Mouse (Mus musculus) midbrain, embryonic 16.5 days (tissue): ENCODE measurements around the gene Mgat2. TPM values are rescaled to one million over a fixed set of nuclear protein-coding genes. Genes with fewer than 3 reads are reported as not detected.

ENCODE experiments used
- ATAC-seq: fragments of 200-750 bp; cut with Nextera tagmentation; 2 replicates; pipeline ENCODE4 v1.8.0; 2017; ENCODE audit warnings: moderate TSS enrichment
- H3K27ac ChIP-seq: fragments of 300-500 bp; sonication (generic); 2 replicates; pipeline ENCODE4 v1.5.1; 2014; ENCODE audit warnings: mild to moderate bottlenecking, low read length, mixed read lengths
- H3K27me3 ChIP-seq: fragments of 300-500 bp; sonication (generic); 2 replicates; pipeline ENCODE4 v1.6.1; 2014; ENCODE audit warnings: low read depth, low read length, mixed read lengths; ENCODE audit not compliant: control insufficient read depth, insufficient read depth
- H3K36me3 ChIP-seq: fragments of 300-500 bp; sonication (generic); 2 replicates; pipeline ENCODE4 v1.6.1; 2014; ENCODE audit warnings: mild to moderate bottlenecking, low read length, moderate library complexity, mixed read lengths; ENCODE audit not compliant: control insufficient read depth, insufficient read depth
- H3K4me1 ChIP-seq: fragments of 300-500 bp; sonication (generic); 2 replicates; pipeline ENCODE4 v1.6.1; 2014; ENCODE audit warnings: mild to moderate bottlenecking, low read length, mixed read lengths; ENCODE audit not compliant: control insufficient read depth, insufficient read depth
- H3K4me2 ChIP-seq: fragments of 300-500 bp; sonication (generic); 2 replicates; pipeline ENCODE4 v1.6.1; 2014; ENCODE audit warnings: mild to moderate bottlenecking, low read length, mixed read lengths
- H3K4me3 ChIP-seq: fragments of 300-500 bp; sonication (generic); 2 replicates; pipeline ENCODE4 v1.5.1; 2014; ENCODE audit warnings: low read depth, mild to moderate bottlenecking, low read length, moderate library complexity, mixed read lengths
- H3K9ac ChIP-seq: fragments of 300-500 bp; sonication (generic); 2 replicates; pipeline ENCODE4 v1.6.1; 2014; ENCODE audit warnings: low read depth, low read length, mixed read lengths
- H3K9me3 ChIP-seq: fragments of 300-500 bp; sonication (generic); replicated peaks from 2 replicates; pipeline ENCODE4 v1.6.1; 2014; ENCODE audit warnings: mild to moderate bottlenecking, low read length, mixed read lengths; ENCODE audit not compliant: control insufficient read depth, poor library complexity, severe bottlenecking
- WGBS: fragments of 180-500 bp; shearing (Covaris S2); extraction: QIAGEN DNeasy Blood & Tissue Kit; methylation state at CpG from one replicate; pipeline ENCODE4 v1.1.7; 2014; 5-methylcytosine and 5-hydroxymethylcytosine counted together
- polyA plus RNA-seq: library from polyadenylated mRNA; unstranded; fragments of >200 nt; fragmentation: Nextera tagmentation; extraction: Ambion mirVana; gene quantifications from 2 replicates; pipeline ENCODE4 v1.2.1, GENCODE M21; 2015

Gene Mgat2
- polyA plus RNA-seq, 1 experiment from 2014 or later: 30.6 TPM

DNA sequence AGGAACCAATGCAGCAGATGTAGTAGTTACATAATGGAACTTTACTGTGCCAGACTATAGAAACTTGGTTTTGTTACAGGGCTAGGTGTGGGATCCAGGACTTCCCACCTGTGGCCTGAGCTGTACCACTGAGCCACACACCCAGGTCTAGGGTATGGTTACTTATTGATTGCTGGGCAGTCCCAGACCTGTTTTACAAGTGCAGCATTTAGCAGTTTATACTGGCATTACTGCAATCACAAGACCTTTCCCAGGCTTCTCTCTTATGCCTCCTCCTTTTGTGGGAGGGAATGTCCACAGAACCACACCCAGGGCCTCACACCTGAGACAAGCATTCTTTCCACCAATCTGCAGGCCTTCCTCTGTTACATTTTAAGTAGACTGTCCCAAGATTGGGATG, 15.0 kb downstream of the Mgat2 start:
- Histone ChIP-seq H3K4me1 (peaks cover 29% of the 10 kb centered on the region), H3K9ac (0 out of 2 replicates have a peak overlapping the region, but pooled peaks have one; percentile 0), H3K27ac (no peak overlapping the region), H3K27me3 (no peaks in the 10 kb centered on the region), H3K4me2 (peak overlapping the region; percentile 75; the same call in 1 of the 2 replicates), H3K36me3 (no peaks in the 10 kb centered on the region; the same call in 1 of the 2 replicates), H3K4me3 (no peak overlapping the region), H3K9me3 (no peaks in the 10 kb centered on the region)
- ATAC-seq: no peak

- Histone ChIP-seq H3K4me1 (peaks cover 7% of the 10 kb centered on the region; the same call in 1 of the 2 replicates), H3K9me3 (no peaks in the 10 kb centered on the region), H3K4me2 (no peak within 1 kb of the TSS), H3K4me3 (no peak within 1 kb of the TSS), H3K27ac (no peak within 1 kb of the TSS), H3K36me3 (no peaks in the 10 kb centered on the region; the same call in 1 of the 2 replicates), H3K27me3 (no peaks in the 10 kb centered on the region), H3K9ac (no peak within 1 kb of the TSS)
- 64% methylated on average over 16 of the region's 16 CpGs for WGBS
- ATAC-seq: peak; percentile 40
Measured at GRCm38 (mm10) chr12:69204052-69204833, 20.3 kb downstream of the Mgat2 start, which contains the start of gene Gm49384. Gm49384 (minus strand) TSS chr12:69204267.

GRCm38 (mm10) chr12:69207396-69207795, 23.4 kb downstream of the Mgat2 start:
- Histone ChIP-seq H3K36me3 (no peaks in the 10 kb centered on the region), H3K4me2 (no peak overlapping the region), H3K9ac (no peak overlapping the region), H3K4me3 (no peak overlapping the region), H3K9me3 (no peaks in the 10 kb centered on the region), H3K27ac (no peak overlapping the region), H3K4me1 (no peaks in the 10 kb centered on the region), H3K27me3 (no peaks in the 10 kb centered on the region)
- WGBS: 97% methylated on average over 8 of the region's 8 CpGs
- no peak for ATAC-seq

- H3K9me3 ChIP-seq: no peaks in the 10 kb centered on the region
- no peak overlapping the region for H3K9ac ChIP-seq
- H3K4me3 ChIP-seq: no peak overlapping the region
- 91% methylated on average over 7 of the region's 7 CpGs for WGBS
- no peak overlapping the region for H3K4me2 ChIP-seq
- no peaks in the 10 kb centered on the region for H3K4me1 ChIP-seq
- no peak overlapping the region for H3K27ac ChIP-seq
- H3K27me3 ChIP-seq: no peaks in the 10 kb centered on the region
- H3K36me3 ChIP-seq: no peaks in the 10 kb centered on the region
- ATAC-seq: no peak
Measured at GRCm38 (mm10) chr12:69207926-69208325, 24.0 kb downstream of the Mgat2 start.

- Histone ChIP-seq H3K9me3 (no peaks in the 10 kb centered on the region), H3K36me3 (no peaks in the 10 kb centered on the region), H3K9ac (no peak overlapping the region), H3K4me1 (no peaks in the 10 kb centered on the region), H3K27ac (no peak overlapping the region), H3K4me2 (no peak overlapping the region), H3K27me3 (no peaks in the 10 kb centered on the region), H3K4me3 (no peak overlapping the region)
- ATAC-seq: no peak
- 85% methylated on average over 2 of the region's 2 CpGs for WGBS
Measured at GRCm38 (mm10) chr12:69208520-69208919, 24.6 kb downstream of the Mgat2 start.

GRCm38 (mm10) chr12:69210056-69210979, 26.4 kb downstream of the Mgat2 start:
- H3K27me3 ChIP-seq: no peaks in the 10 kb centered on the region
- WGBS: 86% methylated on average over 18 of the region's 18 CpGs
- H3K4me2 ChIP-seq: no peak overlapping the region
- no peaks in the 10 kb centered on the region for H3K9me3 ChIP-seq
- no peak overlapping the region for H3K27ac ChIP-seq
- no peaks in the 10 kb centered on the region for H3K36me3 ChIP-seq
- no peak for ATAC-seq
- H3K9ac ChIP-seq: no peak overlapping the region
- H3K4me3 ChIP-seq: no peak overlapping the region
- no peaks in the 10 kb centered on the region for H3K4me1 ChIP-seq

- H3K9me3 ChIP-seq: no peaks in the 10 kb centered on the region
- 85% methylated on average over 5 of the region's 5 CpGs for WGBS
- no peaks in the 10 kb centered on the region for H3K36me3 ChIP-seq
- H3K4me1 ChIP-seq: no peaks in the 10 kb centered on the region
- no peaks in the 10 kb centered on the region for H3K27me3 ChIP-seq
- H3K4me3 ChIP-seq: no peak overlapping the region
- no peak overlapping the region for H3K4me2 ChIP-seq
- no peak for ATAC-seq
- H3K9ac ChIP-seq: no peak overlapping the region
- H3K27ac ChIP-seq: no peak overlapping the region
Measured at GRCm38 (mm10) chr12:69211057-69211456, 27.1 kb downstream of the Mgat2 start.

DNA sequence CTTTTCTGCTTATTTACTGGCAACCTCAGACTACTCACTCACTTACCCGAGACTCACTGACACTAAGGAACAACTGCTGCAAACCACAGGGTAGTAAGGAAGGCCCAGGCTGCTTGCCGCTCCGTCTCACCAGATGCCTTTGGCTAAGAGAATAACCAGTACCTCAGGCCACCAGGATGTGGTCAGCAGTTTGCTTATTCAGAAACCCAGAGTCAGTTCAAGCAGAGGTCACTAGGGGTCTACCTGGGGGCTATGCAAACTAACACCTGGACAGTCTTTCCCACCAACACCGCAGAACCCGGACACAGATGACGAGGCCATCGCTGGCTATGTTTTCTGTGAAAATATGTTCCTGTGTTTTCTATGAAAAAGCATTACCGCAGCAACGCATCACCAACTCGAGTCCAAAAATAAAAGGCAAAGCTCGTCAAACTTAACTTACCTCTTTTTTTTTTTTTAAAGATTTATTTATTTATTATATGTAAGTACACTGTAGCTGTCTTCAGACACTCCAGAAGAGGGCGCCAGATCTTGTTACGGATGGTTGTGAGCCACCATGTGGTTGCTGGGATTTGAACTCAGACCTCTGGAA, 29.3 kb downstream of the Mgat2 start:
- H3K9me3 ChIP-seq: no peaks in the 10 kb centered on the region
- WGBS: 95% methylated on average over 13 of the region's 13 CpGs
- H3K4me3 ChIP-seq: no peak overlapping the region
- H3K27ac ChIP-seq: no peak overlapping the region
- no peaks in the 10 kb centered on the region for H3K4me1 ChIP-seq
- no peak overlapping the region for H3K4me2 ChIP-seq
- H3K9ac ChIP-seq: no peak overlapping the region
- H3K27me3 ChIP-seq: no peaks in the 10 kb centered on the region
- no peaks in the 10 kb centered on the region for H3K36me3 ChIP-seq
- no peak for ATAC-seq
